In the genomic region with DNA sequence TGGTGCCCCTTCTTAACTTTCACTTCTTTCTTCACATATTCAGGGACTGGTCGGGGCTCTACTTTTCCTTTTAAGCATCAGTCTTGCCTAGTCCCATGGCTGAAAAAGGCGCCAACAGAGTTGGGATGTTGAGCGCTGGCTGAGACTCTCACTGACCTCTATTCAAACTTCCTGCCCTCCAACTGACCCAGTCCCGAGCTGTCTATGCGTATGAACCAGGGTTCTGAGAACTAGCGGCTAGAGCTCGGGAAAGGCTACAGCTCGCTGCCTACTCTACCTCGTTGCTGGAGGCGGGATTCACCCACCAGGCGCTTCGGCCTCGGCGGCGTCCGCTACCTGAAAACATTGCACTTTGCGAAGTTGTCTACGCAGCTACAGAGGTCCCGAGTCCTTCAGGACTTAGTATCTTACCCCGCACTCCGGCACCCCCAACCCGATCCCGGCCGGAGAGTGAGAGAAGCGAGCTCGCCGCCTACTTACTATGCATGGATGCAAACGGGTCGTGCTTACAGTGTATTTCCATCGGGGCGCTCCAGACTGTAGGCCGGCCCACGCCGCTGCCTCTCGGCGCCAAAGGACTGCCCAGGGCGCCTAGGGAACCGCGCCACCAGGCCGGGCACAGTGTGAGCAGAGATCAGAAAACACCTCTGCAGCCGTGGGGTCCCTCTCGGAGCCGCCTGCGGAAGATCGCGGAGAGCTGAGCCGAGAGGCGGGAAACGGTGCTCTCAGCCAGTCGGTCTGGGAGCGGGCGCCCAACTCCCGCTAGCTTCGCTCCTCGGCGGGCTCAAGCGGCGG, we compare ENCODE assay signal across 8 mouse cellular contexts. TPM values are rescaled to one million over a fixed set of nuclear protein-coding genes. Genes with fewer than 3 reads are reported as not detected.
DNase-seq lines count a peak whose midpoint lies in the region; ATAC-seq and TF ChIP-seq lines count a peak whose summit lies in the region.

No protein-coding gene starts in this region.

- H3K4me2 ChIP-seq in hindbrain, embryonic 15.5 days, result peak overlapping the region; percentile 66
- H3K4me2 ChIP-seq in midbrain, embryonic 14.5 days (ENCODE audit: low read length), result peak overlapping the region; percentile 60

- DNase-seq in kidney, adult 2 months, result peak; percentile 24
- DNase-seq in kidney, postnatal 14 days, result no peak
- DNase-seq in embryo, embryonic 11 days, result peak; percentile 48
- peak; percentile 65 for DNase-seq in midbrain, embryonic 14.5 days
- DNase-seq in left cerebral cortex, adult 8-10 months (ENCODE audit: low spot score in 2 of 2), result no peak
- no peak for DNase-seq in frontal cortex, postnatal 36 days (ENCODE audit: low spot score in 2 of 2)
- no peak for DNase-seq in ovary, adult 18-20 months (ENCODE audit: low spot score)

- H3K27me3 ChIP-seq in kidney, adult 2 months (replicated peaks; ENCODE audit: control insufficient read depth, insufficient read depth, low read length), result peaks cover 23% of the 10 kb centered on the region
- H3K27me3 ChIP-seq in hindbrain, embryonic 15.5 days, result peaks cover 77% of the 10 kb centered on the region
- H3K27me3 ChIP-seq in midbrain, embryonic 14.5 days (ENCODE audit: control insufficient read depth, insufficient read depth, low read length), result peaks cover 89% of the 10 kb centered on the region

- WGBS in kidney, adult 2 months, result 2% methylated on average over 58 of the region's 58 CpGs
- under 1% methylated on average over 58 of the region's 58 CpGs for WGBS in hindbrain, embryonic 15.5 days
- WGBS in midbrain, embryonic 14.5 days, result under 1% methylated on average over 58 of the region's 58 CpGs

- no peak for TF ChIP-seq CTCF in kidney, adult 2 months (conservative IDR thresholded peaks at IDR 0.05; ENCODE audit: insufficient read depth, insufficient read length, low read depth, low read length)

- H3K4me3 ChIP-seq in kidney, adult 2 months (ENCODE audit: insufficient read depth, low read depth, low read length), result no peak overlapping the region
- peak overlapping the region; percentile 46 for H3K4me3 ChIP-seq in hindbrain, embryonic 15.5 days
- H3K4me3 ChIP-seq in midbrain, embryonic 14.5 days (replicated peaks; ENCODE audit: low read depth, low read length), result peak overlapping the region; percentile 45

- H3K27ac ChIP-seq in kidney, adult 2 months (ENCODE audit: insufficient read depth, low read depth, low read length), result no peak overlapping the region
- H3K27ac ChIP-seq in hindbrain, embryonic 15.5 days (replicated peaks), result no peak overlapping the region
- peak overlapping the region; percentile 77 for H3K27ac ChIP-seq in midbrain, embryonic 14.5 days (replicated peaks; ENCODE audit: low read depth, low read length)

- TF ChIP-seq POLR2A in kidney, adult 2 months (IDR thresholded peaks at IDR 0.05; ENCODE audit: low read depth, low read length), result no peak

- H3K9me3 ChIP-seq in hindbrain, embryonic 15.5 days, result no peaks in the 10 kb centered on the region
- no peaks in the 10 kb centered on the region for H3K9me3 ChIP-seq in midbrain, embryonic 14.5 days (ENCODE audit: control insufficient read depth, low read length)

- no peaks in the 10 kb centered on the region for H3K4me1 ChIP-seq in kidney, adult 2 months (ENCODE audit: control insufficient read depth, insufficient read depth, low read length)
- peaks cover 31% of the 10 kb centered on the region for H3K4me1 ChIP-seq in hindbrain, embryonic 15.5 days (replicated peaks)
- H3K4me1 ChIP-seq in midbrain, embryonic 14.5 days (ENCODE audit: control insufficient read depth, insufficient read depth, low read length), result 0 out of 2 replicates have a peak, but pooled peaks cover 11% of the 10 kb centered on the region

- no peak overlapping the region; the same call in 1 of the 2 replicates for H3K9ac ChIP-seq in hindbrain, embryonic 15.5 days
- peak overlapping the region; percentile 59 for H3K9ac ChIP-seq in midbrain, embryonic 14.5 days (replicated peaks; ENCODE audit: low read length)

- no peaks in the 10 kb centered on the region for H3K36me3 ChIP-seq in kidney, adult 2 months (ENCODE audit: control insufficient read depth, insufficient read depth, low read length)
- no peaks in the 10 kb centered on the region for H3K36me3 ChIP-seq in hindbrain, embryonic 15.5 days
- H3K36me3 ChIP-seq in midbrain, embryonic 14.5 days (ENCODE audit: control insufficient read depth, insufficient read depth, low read length), result no peaks in the 10 kb centered on the region

- ATAC-seq in hindbrain, embryonic 15.5 days (ENCODE audit: low FRiP score, low read depth), result no peak
- no peak for ATAC-seq in midbrain, embryonic 14.5 days (ENCODE audit: low FRiP score, low TSS enrichment)

RNA-seq across cellular contexts. Expression of a gene that starts 7.2 kb away (rescaled TPM):
- 0.10 and 3.4 TPM in 2 replicates for polyA plus RNA-seq in kidney, adult 2 months (2012; rRNA removed)
- 2.1 and 2.2 TPM in 2 replicates for polyA plus RNA-seq in hindbrain, embryonic 15.5 days (2015; fragmentation: Nextera tagmentation; extraction: Ambion mirVana)
- 9.2 and 11.3 TPM in 2 replicates for polyA plus RNA-seq in midbrain, embryonic 14.5 days (2014; fragmentation: Nextera tagmentation; extraction: Ambion mirVana)
- 1 to 10 TPM in 1 of 4 experiments, under 1 TPM in 1, not detected in 2; 0.07 to 3.7 TPM for total RNA-seq in left cerebral cortex, adult 8-10 months (2022)

RNA-seq across cellular contexts. Expression of a gene that starts 52.6 kb away (rescaled TPM):
- polyA plus RNA-seq in kidney, adult 2 months (2012; rRNA removed), result 8.7 and 9.1 TPM in 2 replicates
- 35.3 and 41.6 TPM in 2 replicates for polyA plus RNA-seq in hindbrain, embryonic 15.5 days (2015; fragmentation: Nextera tagmentation; extraction: Ambion mirVana)
- 38.3 and 39.8 TPM in 2 replicates for polyA plus RNA-seq in midbrain, embryonic 14.5 days (2014; fragmentation: Nextera tagmentation; extraction: Ambion mirVana)
- total RNA-seq in left cerebral cortex, adult 8-10 months (2022), result 10 to 100 TPM; 46.5 to 57.4 (median 51.1) TPM

Comparison
In these comparisons a context has a peak if more than half of its experiments do, and no peak if none do; other contexts are left out.
1. DNase-seq: peak in kidney, adult 2 months (single experiment), embryo, embryonic 11 days (single experiment) and midbrain, embryonic 14.5 days (single experiment); none in kidney, postnatal 14 days (single experiment), left cerebral cortex, adult 8-10 months (0 of 2), frontal cortex, postnatal 36 days (0 of 2) and ovary, adult 18-20 months (single experiment).